Mouse (Mus musculus) monocyte, adult 5-6 weeks (primary cell): ENCODE data around the gene Irx6. TPM values are rescaled to one million over a fixed set of nuclear protein-coding genes. Genes with fewer than 3 reads are reported as not detected.

Source experiments
- ATAC-seq: fragments of 153-309, 156-312 bp; replicated peaks from 2 replicates; pipeline ENCODE4 v1.8.0; 2017; ENCODE audit warnings: mild to moderate bottlenecking; ENCODE audit not compliant: low TSS enrichment, insufficient number of reproducible peaks, severe bottlenecking, poor library complexity, low FRiP score
- total RNA-seq: library from RNA; stranded (forward); fragments of 200-1000, 200-491, 200-594 nt; gene quantifications from 3 replicates; pipeline ENCODE4 v1.2.3, GENCODE M21; 2017

The Irx6 gene
- total RNA-seq, result not detected in 3 replicates

- ATAC-seq, result no peak
Measured at GRCm38 (mm10) chr8:92674244-92675128, at the start of gene Irx6. TSS of gene Irx6 (plus strand) at chr8:92674288.

- ATAC-seq, result no peak
Measured at GRCm38 (mm10) chr8:92628711-92629650, 45.1 kb upstream of the Irx6 start.

- no peak for ATAC-seq
Measured at GRCm38 (mm10) chr8:92633199-92633598, 40.9 kb upstream of the Irx6 start.

GRCm38 (mm10) chr8:92640820-92641219 lies 33.3 kb upstream of the Irx6 start:
- no peak for ATAC-seq

- no peak for ATAC-seq
Measured at GRCm38 (mm10) chr8:92646637-92647036, 27.5 kb upstream of the Irx6 start.

GRCm38 (mm10) chr8:92664207-92664606 lies 9.9 kb upstream of the Irx6 start:
- no peak for ATAC-seq

- ATAC-seq, result no peak
Measured at GRCm38 (mm10) chr8:92670236-92670635, 3.9 kb upstream of the Irx6 start.

GRCm38 (mm10) chr8:92670656-92671195 lies 3.4 kb upstream of the Irx6 start:
- ATAC-seq, result no peak

- no peak for ATAC-seq
Measured at GRCm38 (mm10) chr8:92671892-92672291, 2.2 kb upstream of the Irx6 start.

GRCm38 (mm10) chr8:92673101-92673500 lies 987 bp upstream of the Irx6 start:
- no peak for ATAC-seq

- no peak for ATAC-seq
Measured at GRCm38 (mm10) chr8:92673555-92674243, 389 bp upstream of the Irx6 start.

- no peak; the same call in 1 of the 2 replicates for ATAC-seq
Measured at GRCm38 (mm10) chr8:92678407-92678806, 4.3 kb downstream of the Irx6 start.

GRCm38 (mm10) chr8:92697361-92697760 lies 23.3 kb downstream of the Irx6 start:
- ATAC-seq, result no peak

- ATAC-seq, result no peak
Measured at GRCm38 (mm10) chr8:92698411-92698810, 24.3 kb downstream of the Irx6 start.

GRCm38 (mm10) chr8:92699922-92700540 lies 25.9 kb downstream of the Irx6 start:
- ATAC-seq, result no peak

GRCm38 (mm10) chr8:92703375-92703774 lies 29.3 kb downstream of the Irx6 start:
- no peak for ATAC-seq

- ATAC-seq, result no peak
Measured at GRCm38 (mm10) chr8:92706311-92706710, 32.2 kb downstream of the Irx6 start.

GRCm38 (mm10) chr8:92713286-92713685 lies 39.2 kb downstream of the Irx6 start:
- ATAC-seq, result no peak
